Mouse (Mus musculus): ENCODE data around the gene Gm10100. TPM values are rescaled to one million over a fixed set of nuclear protein-coding genes. Genes with fewer than 3 reads are reported as not detected.
"Not testable (repeated sequence)": the region's sequence is repeated elsewhere in the genome, so short reads cannot be mapped to it uniquely, and the experiment has no call there.

Gene Gm10100
- polyA plus RNA-seq (2016; fragmentation: Nextera tagmentation; extraction: Ambion mirVana): not detected in 2 replicates

- no peak for ATAC-seq
- Histone ChIP-seq H3K9ac (no peak within 1 kb of the TSS), H3K9me3 (replicated peaks) (no peaks in the 10 kb centered on the region), H3K4me2 (no peak within 1 kb of the TSS), H3K27ac (no peak within 1 kb of the TSS), H3K27me3 (replicated peaks) (0 out of 2 replicates have a peak, but pooled peaks cover 5% of the 10 kb centered on the region), H3K36me3 (no peaks in the 10 kb centered on the region), H3K4me3 (no peak within 1 kb of the TSS), H3K4me1 (no peaks in the 10 kb centered on the region)
- 26% methylated on average over 3 of the region's 3 CpGs for WGBS (ENCODE audit: insufficient replicate concordance)
Observed at GRCm38 (mm10) chr10:77726186-77726585, at the start of gene Gm10100. TSS of gene Gm10100 (plus strand) at chr10:77726486.

- no peaks in the 10 kb centered on the region for H3K36me3 ChIP-seq
- peak overlapping the region; percentile 43 for H3K4me2 ChIP-seq
- H3K4me1 ChIP-seq: peaks cover 7% of the 10 kb centered on the region; the same call in 1 of the 2 replicates
- H3K9me3 ChIP-seq (replicated peaks): no peaks in the 10 kb centered on the region
- peak overlapping the region; percentile 15; the same call in 1 of the 2 replicates for H3K4me3 ChIP-seq
- H3K27me3 ChIP-seq (replicated peaks): peaks cover 81% of the 10 kb centered on the region
- H3K27ac ChIP-seq: no peak overlapping the region
- 5% methylated on average over 35 of the region's 35 CpGs for WGBS (ENCODE audit: insufficient replicate concordance)
- ATAC-seq: no peak
- H3K9ac ChIP-seq: no peak overlapping the region
Observed at GRCm38 (mm10) chr10:77677562-77677961, 48.7 kb upstream of the Gm10100 start.

GRCm38 (mm10) chr10:77682994-77683393 is 43.3 kb upstream of the Gm10100 start:
- Histone ChIP-seq H3K4me2 (no peak overlapping the region), H3K27me3 (replicated peaks) (peaks cover 90% of the 10 kb centered on the region), H3K9me3 (replicated peaks) (no peaks in the 10 kb centered on the region), H3K4me1 (peaks cover under 1% of the 10 kb centered on the region; the same call in 1 of the 2 replicates), H3K27ac (no peak overlapping the region), H3K4me3 (no peak overlapping the region), H3K36me3 (no peaks in the 10 kb centered on the region), H3K9ac (no peak overlapping the region)
- ATAC-seq: no peak
- 50% methylated on average over 7 of the region's 7 CpGs for WGBS (ENCODE audit: insufficient replicate concordance)

GRCm38 (mm10) chr10:77684181-77684580 is 42.1 kb upstream of the Gm10100 start:
- WGBS (ENCODE audit: insufficient replicate concordance): 37% methylated on average over 8 of the region's 8 CpGs
- H3K9ac ChIP-seq: no peak overlapping the region
- no peaks in the 10 kb centered on the region for H3K4me1 ChIP-seq
- ATAC-seq: no peak
- H3K4me2 ChIP-seq: no peak overlapping the region
- H3K4me3 ChIP-seq: no peak overlapping the region
- peaks cover 90% of the 10 kb centered on the region for H3K27me3 ChIP-seq (replicated peaks)
- H3K36me3 ChIP-seq: no peaks in the 10 kb centered on the region
- no peaks in the 10 kb centered on the region for H3K9me3 ChIP-seq (replicated peaks)
- no peak overlapping the region for H3K27ac ChIP-seq

GRCm38 (mm10) chr10:77685895-77686664 is 40.2 kb upstream of the Gm10100 start, which contains the start of gene Tspear:
TSS of gene Tspear (plus strand) at chr10:77686569.
- H3K27me3 ChIP-seq (replicated peaks): peaks cover 89% of the 10 kb centered on the region

GRCm38 (mm10) chr10:77687021-77687420 is 39.3 kb upstream of the Gm10100 start:
- Histone ChIP-seq H3K4me2 (no peak overlapping the region), H3K27me3 (replicated peaks) (peaks cover 91% of the 10 kb centered on the region), H3K4me3 (no peak overlapping the region)

More at GRCm38 (mm10) chr10:77685895-77686664, 40.2 kb upstream of the Gm10100 start, which contains the start of gene Tspear:
- H3K36me3 ChIP-seq: no peaks in the 10 kb centered on the region
- WGBS (ENCODE audit: insufficient replicate concordance): 5% methylated on average over 22 of the region's 22 CpGs
- no peaks in the 10 kb centered on the region for H3K9me3 ChIP-seq (replicated peaks)
- H3K27ac ChIP-seq: no peak within 1 kb of the TSS
- H3K9ac ChIP-seq: no peak within 1 kb of the TSS
- H3K4me3 ChIP-seq: no peak within 1 kb of the TSS
- H3K4me1 ChIP-seq: no peaks in the 10 kb centered on the region
- ATAC-seq: no peak
- H3K4me2 ChIP-seq: no peak within 1 kb of the TSS

GRCm38 (mm10) chr10:77690356-77690807 is 35.9 kb upstream of the Gm10100 start, which contains the start of gene Gm19402:
TSS of gene Gm19402 (minus strand) at chr10:77690757.
- 48% methylated on average over 3 of the region's 3 CpGs for WGBS (ENCODE audit: insufficient replicate concordance)
- not testable (repeated sequence) for H3K4me2 ChIP-seq; H3K9me3 ChIP-seq (replicated peaks); H3K9ac ChIP-seq; H3K4me1 ChIP-seq; H3K4me3 ChIP-seq; H3K36me3 ChIP-seq; ATAC-seq; H3K27ac ChIP-seq
- H3K27me3 ChIP-seq (replicated peaks): peaks cover 77% of the 10 kb centered on the region

More at GRCm38 (mm10) chr10:77687021-77687420, 39.3 kb upstream of the Gm10100 start:
- no peaks in the 10 kb centered on the region for H3K36me3 ChIP-seq
- no peaks in the 10 kb centered on the region for H3K4me1 ChIP-seq
- 21% methylated on average over 10 of the region's 10 CpGs for WGBS (ENCODE audit: insufficient replicate concordance)
- no peak overlapping the region for H3K9ac ChIP-seq
- no peaks in the 10 kb centered on the region for H3K9me3 ChIP-seq (replicated peaks)
- ATAC-seq: no peak
- H3K27ac ChIP-seq: no peak overlapping the region

- WGBS (ENCODE audit: insufficient replicate concordance): 23% methylated on average over 4 of the region's 4 CpGs
- Histone ChIP-seq H3K36me3 (no peaks in the 10 kb centered on the region), H3K9me3 (replicated peaks) (no peaks in the 10 kb centered on the region), H3K4me2 (no peak within 1 kb of the TSS), H3K27me3 (replicated peaks) (peaks cover 22% of the 10 kb centered on the region; the same call in 1 of the 2 replicates), H3K9ac (no peak within 1 kb of the TSS), H3K4me1 (no peaks in the 10 kb centered on the region), H3K27ac (no peak within 1 kb of the TSS), H3K4me3 (no peak within 1 kb of the TSS)
- no peak for ATAC-seq
Observed at GRCm38 (mm10) chr10:77697133-77697532, 29.2 kb upstream of the Gm10100 start, which contains the start of gene Gm9508. TSS of gene Gm9508 (minus strand) at chr10:77697233.

GRCm38 (mm10) chr10:77706326-77706725 is 20.0 kb upstream of the Gm10100 start, which contains the start of gene Gm10272:
TSS of gene Gm10272 (plus strand) at chr10:77706626.
- WGBS (ENCODE audit: insufficient replicate concordance): 67% methylated on average over 1 of the region's 1 CpGs
- Histone ChIP-seq H3K9me3 (replicated peaks) (0 out of 2 replicates have a peak, but pooled peaks cover 3% of the 10 kb centered on the region), H3K36me3 (no peaks in the 10 kb centered on the region), H3K27ac (no peak within 1 kb of the TSS), H3K4me2 (no peak within 1 kb of the TSS), H3K4me3 (no peak within 1 kb of the TSS), H3K4me1 (no peaks in the 10 kb centered on the region), H3K9ac (no peak within 1 kb of the TSS), H3K27me3 (replicated peaks) (no peaks in the 10 kb centered on the region)
- ATAC-seq: no peak

GRCm38 (mm10) chr10:77709831-77710230 is 16.5 kb upstream of the Gm10100 start:
- WGBS (ENCODE audit: insufficient replicate concordance): 59% methylated on average over 3 of the region's 3 CpGs
- H3K9me3 ChIP-seq (replicated peaks): 0 out of 2 replicates have a peak, but pooled peaks cover 6% of the 10 kb centered on the region
- no peak for ATAC-seq
- no peaks in the 10 kb centered on the region for H3K27me3 ChIP-seq (replicated peaks)
- H3K27ac ChIP-seq: no peak overlapping the region
- H3K4me2 ChIP-seq: no peak overlapping the region
- H3K9ac ChIP-seq: no peak overlapping the region
- no peaks in the 10 kb centered on the region for H3K36me3 ChIP-seq
- no peaks in the 10 kb centered on the region for H3K4me1 ChIP-seq
- no peak overlapping the region for H3K4me3 ChIP-seq

- not testable (repeated sequence) for H3K4me1 ChIP-seq; H3K4me2 ChIP-seq; H3K9me3 ChIP-seq (replicated peaks); H3K36me3 ChIP-seq; H3K4me3 ChIP-seq; ATAC-seq; H3K9ac ChIP-seq; H3K27ac ChIP-seq; H3K27me3 ChIP-seq (replicated peaks)
Observed at GRCm38 (mm10) chr10:77711157-77711556, 15.1 kb upstream of the Gm10100 start, which contains the start of gene Gm10024. TSS of gene Gm10024 (plus strand) at chr10:77711457.

- no peak for ATAC-seq
- no peak overlapping the region for H3K4me2 ChIP-seq
- 0 out of 2 replicates have a peak, but pooled peaks cover 3% of the 10 kb centered on the region for H3K9me3 ChIP-seq (replicated peaks)
- no peaks in the 10 kb centered on the region; the same call in 1 of the 2 replicates for H3K27me3 ChIP-seq (replicated peaks)
- no peaks in the 10 kb centered on the region for H3K36me3 ChIP-seq
- H3K9ac ChIP-seq: no peak overlapping the region
- no peak overlapping the region for H3K4me3 ChIP-seq
- no peaks in the 10 kb centered on the region for H3K4me1 ChIP-seq
- H3K27ac ChIP-seq: no peak overlapping the region
- 28% methylated on average over 4 of the region's 4 CpGs for WGBS (ENCODE audit: insufficient replicate concordance)
Observed at GRCm38 (mm10) chr10:77713734-77714133, 12.6 kb upstream of the Gm10100 start.

Measured in liver, embryonic 12.5 days (tissue).